Mouse (Mus musculus) spleen, adult 2 months (tissue): ENCODE results near the gene Map3k9. TPM values are rescaled to one million over a fixed set of nuclear protein-coding genes. Genes with fewer than 3 reads are reported as not detected.

Source experiments
- DNase-seq, 2 experiments: peaks; one replicate each; pipeline versions ENCODE4 v3.0.0 to v3.0.0-alpha.2; 2012 to 2021; ENCODE audit warnings: low spot score in 2 of 2, low read depth in 1 of 2
- H3K27ac ChIP-seq: fragments of 200-500 bp; 2 replicates; pipeline ENCODE4 v1.5.1; 2012; ENCODE audit warnings: low read length, inconsistent platforms; ENCODE audit not compliant: insufficient read depth
- H3K27me3 ChIP-seq: fragments of 200-500 bp; 2 replicates; pipeline ENCODE4 v1.6.1; 2012; ENCODE audit warnings: mild to moderate bottlenecking, moderate library complexity, low read length, inconsistent platforms; ENCODE audit not compliant: control insufficient read depth, insufficient read depth
- H3K36me3 ChIP-seq: fragments of 200-500 bp; 2 replicates; pipeline ENCODE4 v1.6.1; 2012; ENCODE audit warnings: mild to moderate bottlenecking, low read length, inconsistent platforms; ENCODE audit not compliant: control insufficient read depth, insufficient read depth
- H3K4me1 ChIP-seq: fragments of 200-500 bp; 2 replicates; pipeline ENCODE4 v1.6.1; 2011; ENCODE audit warnings: inconsistent platforms; ENCODE audit not compliant: control insufficient read depth, insufficient read depth, insufficient read length
- H3K4me3 ChIP-seq: fragments of 200-500 bp; 2 replicates; pipeline ENCODE4 v1.5.1; 2011; ENCODE audit warnings: mild to moderate bottlenecking, inconsistent platforms; ENCODE audit not compliant: insufficient read depth, insufficient read length; ENCODE audit errors: extremely low read depth
- CTCF ChIP-seq: fragments of 200-500 bp; IDR thresholded peaks from 2 replicates; pipeline ENCODE4 v1.5.1; 2011; ENCODE audit warnings: mild to moderate bottlenecking, inconsistent platforms; ENCODE audit not compliant: insufficient read depth, insufficient read length, insufficient replicate concordance; ENCODE audit errors: extremely low read depth
- POLR2A ChIP-seq: fragments of 200-500 bp; IDR thresholded peaks from 2 replicates; pipeline ENCODE4 v1.6.1; 2011; ENCODE audit warnings: low read depth, low read length, inconsistent platforms
- WGBS: fragments of 180-500 bp; shearing (Covaris S2); methylation state at CpG from one replicate; pipeline ENCODE4 v1.1.7; 2018; 5-methylcytosine and 5-hydroxymethylcytosine counted together
- polyA plus RNA-seq: library from polyadenylated mRNA; depleted of rRNA; stranded (reverse); fragments of >200 nt; gene quantifications from 2 replicates; pipeline ENCODE4 v1.2.3, GENCODE M21; 2012

The Map3k9 gene
- polyA plus RNA-seq, 1 experiment = 2.9 TPM

GRCm38 (mm10) chr12:81723375-81723774 lies 57.6 kb downstream of the Map3k9 start:
- 81% methylated on average over 7 of the region's 7 CpGs for WGBS

GRCm38 (mm10) chr12:81719715-81720114 lies 61.3 kb downstream of the Map3k9 start:
- TF ChIP-seq POLR2A = no peak
- no peak for TF ChIP-seq CTCF
- Histone ChIP-seq H3K4me3 (no peak overlapping the region; the same call in 1 of the 2 replicates), H3K27me3 (no peaks in the 10 kb centered on the region), H3K27ac (peak overlapping the region; percentile 57), H3K4me1 (peaks cover 13% of the 10 kb centered on the region; the same call in 1 of the 2 replicates), H3K36me3 (peaks cover 1% of the 10 kb centered on the region; the same call in 1 of the 2 replicates)
- DNase-seq = peak; percentile 65 to 67
- WGBS = 16% methylated on average over 8 of the region's 8 CpGs

More at GRCm38 (mm10) chr12:81723375-81723774, 57.6 kb downstream of the Map3k9 start:
- TF ChIP-seq POLR2A = no peak
- TF ChIP-seq CTCF = no peak
- no peak for DNase-seq
- no peaks in the 10 kb centered on the region for H3K27me3 ChIP-seq
- no peak overlapping the region for H3K4me3 ChIP-seq
- H3K27ac ChIP-seq = no peak overlapping the region
- peaks cover 1% of the 10 kb centered on the region; the same call in 1 of the 2 replicates for H3K36me3 ChIP-seq
- H3K4me1 ChIP-seq = peaks cover 13% of the 10 kb centered on the region; the same call in 1 of the 2 replicates

GRCm38 (mm10) chr12:81719161-81719560 lies 61.8 kb downstream of the Map3k9 start:
- H3K27ac ChIP-seq = peak overlapping the region; percentile 57; the same call in 1 of the 2 replicates
- no peak for TF ChIP-seq CTCF
- no peak for TF ChIP-seq POLR2A
- 6% methylated on average over 5 of the region's 5 CpGs for WGBS

GRCm38 (mm10) chr12:81712618-81713017 lies 68.4 kb downstream of the Map3k9 start:
- TF ChIP-seq CTCF (no peak), POLR2A (no peak)
- WGBS = 89% methylated on average over 4 of the region's 4 CpGs
- Histone ChIP-seq H3K4me1 (no peaks in the 10 kb centered on the region), H3K27ac (no peak overlapping the region), H3K4me3 (no peak overlapping the region), H3K36me3 (no peaks in the 10 kb centered on the region), H3K27me3 (no peaks in the 10 kb centered on the region)
- no peak for DNase-seq

More at GRCm38 (mm10) chr12:81719161-81719560, 61.8 kb downstream of the Map3k9 start:
- Histone ChIP-seq H3K36me3 (peaks cover 1% of the 10 kb centered on the region; the same call in 1 of the 2 replicates), H3K4me1 (peaks cover 13% of the 10 kb centered on the region; the same call in 1 of the 2 replicates), H3K27me3 (no peaks in the 10 kb centered on the region), H3K4me3 (no peak overlapping the region)
- DNase-seq = peak; percentile 27 to 47

- WGBS = 4% methylated on average over 1 of the region's 1 CpGs
- Histone ChIP-seq H3K27ac (no peak overlapping the region), H3K4me1 (no peaks in the 10 kb centered on the region), H3K36me3 (no peaks in the 10 kb centered on the region), H3K27me3 (no peaks in the 10 kb centered on the region; the same call in 1 of the 2 replicates), H3K4me3 (no peak overlapping the region)
- no peak for TF ChIP-seq CTCF
- TF ChIP-seq POLR2A = no peak
- no peak for DNase-seq
Measured at GRCm38 (mm10) chr12:81702903-81703302, 78.1 kb downstream of the Map3k9 start.

GRCm38 (mm10) chr12:81698011-81698410 lies 83.0 kb downstream of the Map3k9 start:
- H3K4me3 ChIP-seq = no peak overlapping the region
- no peaks in the 10 kb centered on the region for H3K27me3 ChIP-seq
- WGBS = 55% methylated on average over 4 of the region's 4 CpGs
- no peak for DNase-seq
- H3K27ac ChIP-seq = no peak overlapping the region
- TF ChIP-seq CTCF (no peak), POLR2A (no peak)
- no peaks in the 10 kb centered on the region for H3K36me3 ChIP-seq
- no peaks in the 10 kb centered on the region for H3K4me1 ChIP-seq

- no peak overlapping the region for H3K4me3 ChIP-seq
- 22% methylated on average over 8 of the region's 8 CpGs for WGBS
- no peaks in the 10 kb centered on the region for H3K27me3 ChIP-seq
- H3K36me3 ChIP-seq = no peaks in the 10 kb centered on the region
- no peak for TF ChIP-seq CTCF
- no peak for TF ChIP-seq POLR2A
- H3K4me1 ChIP-seq = no peaks in the 10 kb centered on the region
- DNase-seq = no peak
- no peak overlapping the region for H3K27ac ChIP-seq
Measured at GRCm38 (mm10) chr12:81691177-81691730, 89.7 kb downstream of the Map3k9 start.
